In genomic region chr12:59798051-59798450, GRCm38 (mm10) we compare ENCODE assay signal across 8 mouse cellular contexts.
DNase-seq lines count a peak whose midpoint lies in the region; ATAC-seq and TF ChIP-seq lines count a peak whose summit lies in the region.

No protein-coding gene starts in this region.

- ATAC-seq in kidney, postnatal 0 days (replicated peaks; ENCODE audit: low FRiP score, low read depth) = no peak
- ATAC-seq in hindbrain, embryonic 15.5 days (ENCODE audit: low FRiP score, low read depth) = peak; percentile 76
- peak; percentile 91 for ATAC-seq in midbrain, embryonic 15.5 days (replicated peaks)

- H3K4me3 ChIP-seq in kidney, postnatal 0 days (replicated peaks; ENCODE audit: low read depth, low read length) = no peak overlapping the region
- H3K4me3 ChIP-seq in hindbrain, embryonic 15.5 days = no peak overlapping the region
- H3K4me3 ChIP-seq in midbrain, embryonic 15.5 days = no peak overlapping the region

- no peaks in the 10 kb centered on the region for H3K36me3 ChIP-seq in kidney, postnatal 0 days (ENCODE audit: insufficient read depth, low read length)
- H3K36me3 ChIP-seq in hindbrain, embryonic 15.5 days = no peaks in the 10 kb centered on the region
- no peaks in the 10 kb centered on the region for H3K36me3 ChIP-seq in midbrain, embryonic 15.5 days (replicated peaks)

- H3K27ac ChIP-seq in kidney, postnatal 0 days = no peak overlapping the region
- H3K27ac ChIP-seq in hindbrain, embryonic 15.5 days (replicated peaks) = no peak overlapping the region
- no peak overlapping the region for H3K27ac ChIP-seq in midbrain, embryonic 15.5 days

- no peak overlapping the region for H3K9ac ChIP-seq in kidney, postnatal 0 days (ENCODE audit: low read depth, low read length)
- no peak overlapping the region for H3K9ac ChIP-seq in hindbrain, embryonic 15.5 days
- no peak overlapping the region for H3K9ac ChIP-seq in midbrain, embryonic 15.5 days

- H3K4me1 ChIP-seq in kidney, postnatal 0 days (replicated peaks; ENCODE audit: insufficient read depth, low read length) = no peaks in the 10 kb centered on the region
- no peaks in the 10 kb centered on the region for H3K4me1 ChIP-seq in hindbrain, embryonic 15.5 days (replicated peaks)
- no peaks in the 10 kb centered on the region for H3K4me1 ChIP-seq in midbrain, embryonic 15.5 days

- H3K9me3 ChIP-seq in kidney, postnatal 0 days (replicated peaks; ENCODE audit: low read length) = no peaks in the 10 kb centered on the region
- H3K9me3 ChIP-seq in hindbrain, embryonic 15.5 days = no peaks in the 10 kb centered on the region
- no peaks in the 10 kb centered on the region for H3K9me3 ChIP-seq in midbrain, embryonic 15.5 days

- TF ChIP-seq POLR2A in brain, embryonic 14.5 days (IDR thresholded peaks at IDR 0.05; ENCODE audit: borderline replicate concordance, extremely low read depth, insufficient read depth, insufficient read length, poor library complexity, severe bottlenecking) = no peak

- no peaks in the 10 kb centered on the region for H3K27me3 ChIP-seq in kidney, postnatal 0 days (ENCODE audit: insufficient read depth, low read length)
- no peaks in the 10 kb centered on the region for H3K27me3 ChIP-seq in hindbrain, embryonic 15.5 days
- no peaks in the 10 kb centered on the region for H3K27me3 ChIP-seq in midbrain, embryonic 15.5 days (replicated peaks)

- WGBS in kidney, postnatal 0 days = 47% methylated on average over 3 of the region's 3 CpGs
- WGBS in hindbrain, embryonic 15.5 days = 46% methylated on average over 3 of the region's 3 CpGs
- WGBS in midbrain, embryonic 15.5 days = 45% methylated on average over 3 of the region's 3 CpGs

- peak; percentile 69 for TF ChIP-seq CTCF in kidney, postnatal 0 days (IDR thresholded peaks at IDR 0.05; ENCODE audit: low read depth)
- peak; percentile 44; the same call in 1 of the 2 replicates for TF ChIP-seq CTCF in brain, embryonic 14.5 days (IDR thresholded peaks at IDR 0.05; ENCODE audit: borderline replicate concordance, extremely low read depth, insufficient read depth, insufficient read length)

- H3K4me2 ChIP-seq in kidney, postnatal 0 days (ENCODE audit: low read length) = no peak overlapping the region
- no peak overlapping the region for H3K4me2 ChIP-seq in hindbrain, embryonic 15.5 days
- H3K4me2 ChIP-seq in midbrain, embryonic 15.5 days = no peak overlapping the region

- peak; percentile 38 for DNase-seq in kidney, postnatal 0 days (ENCODE audit: low spot score)
- no peak for DNase-seq in kidney, adult 9 months
- peak; percentile 89 for DNase-seq in brain, embryonic 14.5 days (ENCODE audit: low read depth)
- DNase-seq in gastrocnemius, adult 18-20 months (ENCODE audit: low spot score) = no peak
- DNase-seq in urinary bladder, postnatal 10 days (ENCODE audit: low spot score) = no peak
- no peak for DNase-seq in heart, adult 9 months (ENCODE audit: low spot score in 2 of 2)

Comparison
In these comparisons a context has a peak if more than half of its experiments do, and no peak if none do; other contexts are left out.
1. DNase-seq: peak in kidney, postnatal 0 days (single experiment) and brain, embryonic 14.5 days (single experiment); none in kidney, adult 9 months (single experiment), gastrocnemius, adult 18-20 months (single experiment), urinary bladder, postnatal 10 days (single experiment) and heart, adult 9 months (0 of 2).